Mouse (Mus musculus) midbrain, embryonic 11.5 days (tissue): ENCODE results near the gene Shank2. TPM values are rescaled to one million over a fixed set of nuclear protein-coding genes. Genes with fewer than 3 reads are reported as not detected.

Experiments
- ATAC-seq: fragments of 200-750 bp; cut with Nextera tagmentation; 2 replicates; pipeline ENCODE4 v1.8.0; 2017; ENCODE audit warnings: moderate TSS enrichment, moderate library complexity; ENCODE audit not compliant: low FRiP score
- DNase-seq: peaks from one replicate; pipeline ENCODE4 v3.0.0; 2015; ENCODE audit warnings: low spot score; ENCODE audit errors: missing footprints
- H3K27ac ChIP-seq: fragments of 300-500 bp; sonication (generic); 2 replicates; pipeline ENCODE4 v1.5.1; 2014; ENCODE audit warnings: low read depth, low read length
- H3K27me3 ChIP-seq: fragments of 300-500 bp; sonication (generic); 2 replicates; pipeline ENCODE4 v1.6.1; 2014; ENCODE audit warnings: mild to moderate bottlenecking, low read length, moderate library complexity, mixed read lengths; ENCODE audit not compliant: control insufficient read depth, insufficient read depth
- H3K36me3 ChIP-seq: fragments of 300-500 bp; sonication (generic); 2 replicates; pipeline ENCODE4 v1.6.1; 2014; ENCODE audit warnings: mild to moderate bottlenecking, low read length, moderate library complexity, mixed read lengths; ENCODE audit not compliant: control insufficient read depth, insufficient read depth
- H3K4me1 ChIP-seq: fragments of 300-500 bp; sonication (generic); 2 replicates; pipeline ENCODE4 v1.6.1; 2014; ENCODE audit warnings: low read length; ENCODE audit not compliant: control insufficient read depth, insufficient read depth
- H3K4me2 ChIP-seq: fragments of 300-500 bp; sonication (generic); 2 replicates; pipeline ENCODE4 v1.6.1; 2014; ENCODE audit warnings: mild to moderate bottlenecking, moderate library complexity
- H3K4me3 ChIP-seq: fragments of 300-500 bp; sonication (generic); 2 replicates; pipeline ENCODE4 v1.5.1; 2014; ENCODE audit warnings: low read depth, low read length
- H3K9ac ChIP-seq: fragments of 300-500 bp; sonication (generic); 2 replicates; pipeline ENCODE4 v1.6.1; 2014; ENCODE audit warnings: low read length
- H3K9me3 ChIP-seq: fragments of 300-500 bp; sonication (generic); 2 replicates; pipeline ENCODE4 v1.6.1; 2016; ENCODE audit warnings: low read length; ENCODE audit not compliant: control insufficient read depth
- WGBS: fragments of 180-500 bp; shearing (Covaris S2); extraction: QIAGEN DNeasy Blood & Tissue Kit; methylation state at CpG from one replicate; pipeline ENCODE4 v1.1.7; 2014; 5-methylcytosine and 5-hydroxymethylcytosine counted together
- polyA plus RNA-seq: library from polyadenylated mRNA; unstranded; fragments of >200 nt; fragmentation: Nextera tagmentation; extraction: Ambion mirVana; gene quantifications from 2 replicates; pipeline ENCODE4 v1.2.1, GENCODE M21; 2014

Shank2 gene
- polyA plus RNA-seq, 1 experiment from 2014 or later, result 2.2 TPM

GRCm38 (mm10) chr7:144205837-144206236 is 204.1 kb downstream of the Shank2 start:
- Histone ChIP-seq H3K27ac (no peak overlapping the region), H3K27me3 (no peaks in the 10 kb centered on the region), H3K36me3 (no peaks in the 10 kb centered on the region), H3K4me2 (no peak overlapping the region), H3K9ac (no peak overlapping the region), H3K9me3 (no peaks in the 10 kb centered on the region), H3K4me1 (no peaks in the 10 kb centered on the region; the same call in 1 of the 2 replicates), H3K4me3 (no peak overlapping the region)
- 87% methylated on average over 3 of the region's 3 CpGs for WGBS
- ATAC-seq, result no peak
- DNase-seq, result no peak

DNA sequence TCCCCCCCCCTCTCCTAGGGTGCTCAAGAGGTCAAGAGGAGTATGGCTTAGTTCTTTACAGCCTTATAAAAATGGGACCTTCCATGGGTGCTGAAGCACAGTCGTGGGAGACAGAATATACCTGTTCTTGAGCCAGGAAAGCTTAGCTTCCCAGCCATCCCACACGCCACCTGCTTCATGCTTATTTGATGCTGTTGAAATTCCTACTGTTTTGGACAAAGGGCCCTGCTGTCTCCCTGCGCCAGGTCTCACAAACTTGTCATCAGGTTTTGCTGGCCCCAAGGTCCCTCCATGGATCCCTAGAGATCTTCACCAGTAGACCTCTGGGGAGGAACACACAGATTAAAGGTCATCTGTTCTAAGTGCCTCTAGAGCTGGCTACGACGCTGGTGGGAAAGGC is 204.5 kb downstream of the Shank2 start:
- DNase-seq (no peak), ATAC-seq (no peak)
- no peak overlapping the region for H3K4me3 ChIP-seq
- no peak overlapping the region for H3K4me2 ChIP-seq
- no peaks in the 10 kb centered on the region for H3K9me3 ChIP-seq
- H3K27ac ChIP-seq, result no peak overlapping the region
- no peaks in the 10 kb centered on the region for H3K27me3 ChIP-seq
- H3K36me3 ChIP-seq, result no peaks in the 10 kb centered on the region
- H3K4me1 ChIP-seq, result no peaks in the 10 kb centered on the region; the same call in 1 of the 2 replicates
- H3K9ac ChIP-seq, result no peak overlapping the region
- WGBS, result 79% methylated on average over 5 of the region's 5 CpGs

GRCm38 (mm10) chr7:144207100-144207499 is 205.4 kb downstream of the Shank2 start:
- no peak overlapping the region for H3K9ac ChIP-seq
- no peaks in the 10 kb centered on the region for H3K9me3 ChIP-seq
- H3K36me3 ChIP-seq, result no peaks in the 10 kb centered on the region
- DNase-seq (no peak), ATAC-seq (no peak)
- no peak overlapping the region for H3K4me3 ChIP-seq
- no peak overlapping the region for H3K4me2 ChIP-seq
- no peak overlapping the region for H3K27ac ChIP-seq
- H3K4me1 ChIP-seq, result no peaks in the 10 kb centered on the region; the same call in 1 of the 2 replicates
- H3K27me3 ChIP-seq, result no peaks in the 10 kb centered on the region
- WGBS, result 85% methylated on average over 6 of the region's 6 CpGs

DNA sequence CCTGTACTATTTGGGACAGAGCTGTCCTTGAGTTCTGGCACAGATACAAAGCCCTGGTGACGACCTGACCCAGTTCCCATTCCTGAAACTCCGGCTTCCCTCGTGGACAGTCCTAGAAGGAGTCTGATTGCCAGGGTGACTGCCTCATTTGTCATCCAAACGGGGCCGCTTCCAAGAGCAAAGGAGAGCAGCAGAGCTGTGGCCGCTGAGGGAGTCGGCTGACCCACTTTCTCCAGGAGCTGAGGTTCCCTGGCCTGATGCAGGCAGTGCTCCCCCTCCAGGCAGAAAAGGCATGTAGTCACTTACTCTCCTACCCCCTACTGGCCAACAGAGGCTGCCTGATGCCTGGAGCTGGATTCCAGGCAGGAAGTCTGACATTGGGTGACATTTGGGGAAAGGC is 206.1 kb downstream of the Shank2 start:
- Histone ChIP-seq H3K4me3 (no peak overlapping the region), H3K9ac (no peak overlapping the region), H3K27me3 (no peaks in the 10 kb centered on the region), H3K36me3 (no peaks in the 10 kb centered on the region), H3K27ac (no peak overlapping the region), H3K4me1 (no peaks in the 10 kb centered on the region; the same call in 1 of the 2 replicates), H3K4me2 (no peak overlapping the region), H3K9me3 (no peaks in the 10 kb centered on the region)
- DNase-seq, result no peak
- no peak for ATAC-seq
- 25% methylated on average over 7 of the region's 7 CpGs for WGBS

- no peaks in the 10 kb centered on the region for H3K27me3 ChIP-seq
- H3K4me3 ChIP-seq, result no peak overlapping the region
- no peaks in the 10 kb centered on the region for H3K36me3 ChIP-seq
- H3K4me2 ChIP-seq, result no peak overlapping the region
- H3K9ac ChIP-seq, result no peak overlapping the region
- DNase-seq, result no peak
- no peaks in the 10 kb centered on the region for H3K9me3 ChIP-seq
- no peaks in the 10 kb centered on the region; the same call in 1 of the 2 replicates for H3K4me1 ChIP-seq
- no peak for ATAC-seq
- H3K27ac ChIP-seq, result no peak overlapping the region
- WGBS, result 27% methylated on average over 1 of the region's 1 CpGs
These were observed 206.9 kb downstream of the Shank2 start for GRCm38 (mm10) chr7:144208628-144209027.

- H3K4me1 ChIP-seq, result no peaks in the 10 kb centered on the region
- no peaks in the 10 kb centered on the region for H3K36me3 ChIP-seq
- 91% methylated on average over 9 of the region's 9 CpGs for WGBS
- no peak overlapping the region for H3K9ac ChIP-seq
- H3K4me3 ChIP-seq, result no peak overlapping the region
- no peak for ATAC-seq
- H3K9me3 ChIP-seq, result no peaks in the 10 kb centered on the region
- no peaks in the 10 kb centered on the region for H3K27me3 ChIP-seq
- no peak overlapping the region for H3K4me2 ChIP-seq
- H3K27ac ChIP-seq, result no peak overlapping the region
- no peak for DNase-seq
These were observed 208.8 kb downstream of the Shank2 start for GRCm38 (mm10) chr7:144210526-144210925.

DNA sequence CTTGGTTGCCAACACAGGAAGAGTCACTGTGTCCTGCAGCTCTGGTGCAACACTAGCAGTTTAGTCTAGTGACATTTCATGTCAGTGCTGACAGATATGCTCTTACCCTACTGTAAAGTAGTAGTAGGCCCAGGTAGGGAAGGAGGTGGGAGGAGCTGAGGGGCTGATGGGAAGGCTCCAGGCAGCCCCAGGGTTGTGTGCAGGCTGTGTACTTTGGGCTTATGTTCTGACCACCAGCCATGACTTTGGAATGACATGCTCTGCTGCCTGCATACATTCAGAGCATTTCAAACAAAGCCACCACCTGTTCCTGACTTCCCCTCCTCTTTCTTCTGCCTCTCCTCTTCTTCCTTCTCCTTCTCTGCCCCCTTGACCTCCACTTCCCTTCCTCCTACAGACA is 211.0 kb downstream of the Shank2 start:
- H3K36me3 ChIP-seq, result no peaks in the 10 kb centered on the region

GRCm38 (mm10) chr7:144217192-144217591 is 215.5 kb downstream of the Shank2 start:
- WGBS, result 3% methylated on average over 3 of the region's 3 CpGs
- peak; percentile 70; the same call in 1 of the 2 replicates for ATAC-seq
- H3K4me3 ChIP-seq, result no peak overlapping the region

More for the DNA sequence above, 211.0 kb downstream of the Shank2 start:
- H3K4me3 ChIP-seq, result no peak overlapping the region
- H3K9ac ChIP-seq, result no peak overlapping the region
- H3K9me3 ChIP-seq, result no peaks in the 10 kb centered on the region
- H3K27ac ChIP-seq, result no peak overlapping the region
- H3K4me1 ChIP-seq, result no peaks in the 10 kb centered on the region
- H3K4me2 ChIP-seq, result no peak overlapping the region
- DNase-seq (no peak), ATAC-seq (no peak)
- H3K27me3 ChIP-seq, result no peaks in the 10 kb centered on the region

DNA sequence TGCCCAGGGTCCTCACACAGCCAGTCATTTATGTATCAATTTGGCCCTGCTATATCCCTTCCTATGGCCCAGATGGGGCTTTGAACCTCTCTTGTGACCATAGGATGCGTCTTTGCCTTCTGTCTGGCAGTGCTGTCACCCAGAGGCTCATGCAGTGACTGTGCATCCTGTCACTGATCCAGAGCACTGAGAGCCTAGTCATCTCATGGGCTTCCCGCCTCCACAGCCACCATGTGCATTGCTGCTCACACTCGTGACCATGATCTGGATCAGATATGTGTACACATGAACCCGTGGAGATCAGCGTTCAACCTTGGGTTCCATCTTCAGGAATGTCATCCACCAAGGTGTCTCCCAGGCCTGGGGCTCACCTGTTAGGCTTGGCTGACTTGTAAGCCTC is 227.0 kb downstream of the Shank2 start:
- DNase-seq, result no peak
- no peaks in the 10 kb centered on the region for H3K9me3 ChIP-seq
- H3K36me3 ChIP-seq, result no peaks in the 10 kb centered on the region
- H3K9ac ChIP-seq, result no peak overlapping the region
- no peak overlapping the region for H3K4me2 ChIP-seq
- no peaks in the 10 kb centered on the region for H3K27me3 ChIP-seq
- no peak for ATAC-seq
- no peak overlapping the region for H3K27ac ChIP-seq
- peaks cover 13% of the 10 kb centered on the region for H3K4me1 ChIP-seq
- WGBS, result 89% methylated on average over 5 of the region's 5 CpGs
- H3K4me3 ChIP-seq, result no peak overlapping the region

More at GRCm38 (mm10) chr7:144217192-144217591, 215.5 kb downstream of the Shank2 start:
- no peak overlapping the region for H3K27ac ChIP-seq
- no peaks in the 10 kb centered on the region for H3K9me3 ChIP-seq
- DNase-seq, result peak; percentile 92
- H3K9ac ChIP-seq, result no peak overlapping the region
- no peaks in the 10 kb centered on the region for H3K36me3 ChIP-seq
- H3K4me2 ChIP-seq, result no peak overlapping the region
- H3K4me1 ChIP-seq, result no peaks in the 10 kb centered on the region
- H3K27me3 ChIP-seq, result no peaks in the 10 kb centered on the region

DNA sequence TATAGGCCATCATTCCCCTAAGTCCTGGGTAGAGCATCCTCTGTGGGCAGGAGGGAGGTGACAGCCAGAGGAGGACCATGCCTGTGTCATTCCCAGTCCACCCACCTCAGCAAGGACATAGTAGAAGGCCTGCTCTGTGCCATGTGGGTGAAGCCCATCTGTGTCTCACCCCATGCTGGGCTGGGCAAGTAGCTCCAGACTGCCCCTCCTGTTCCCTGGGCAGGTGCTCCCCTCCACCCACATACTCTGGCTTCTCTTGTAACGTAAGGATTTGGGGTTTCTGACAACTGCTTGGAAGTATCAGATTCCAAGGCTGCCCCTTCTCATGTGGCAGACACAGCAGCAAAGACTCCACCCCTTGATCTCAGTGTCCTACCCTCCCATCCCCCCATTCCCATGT is 227.7 kb downstream of the Shank2 start:
- Histone ChIP-seq H3K27me3 (no peaks in the 10 kb centered on the region), H3K9ac (no peak overlapping the region), H3K27ac (no peak overlapping the region), H3K4me1 (peaks cover 13% of the 10 kb centered on the region), H3K4me3 (no peak overlapping the region), H3K36me3 (no peaks in the 10 kb centered on the region), H3K4me2 (no peak overlapping the region), H3K9me3 (no peaks in the 10 kb centered on the region)
- no peak for DNase-seq
- ATAC-seq, result no peak
- WGBS, result 50% methylated on average over 1 of the region's 1 CpGs
